Mouse (Mus musculus) brain, embryonic 14.5 days (tissue): ENCODE data around the gene Ube2cbp.

ENCODE experiments used
- CTCF ChIP-seq: fragments of 200-500 bp; IDR thresholded peaks from 2 replicates; pipeline ENCODE4 v1.5.1; 2012; ENCODE audit warnings: inconsistent platforms, mild to moderate bottlenecking, moderate library complexity, borderline replicate concordance; ENCODE audit not compliant: insufficient read depth, insufficient read length; ENCODE audit errors: extremely low read depth
- POLR2A ChIP-seq: fragments of 200-500 bp; IDR thresholded peaks from 2 replicates; pipeline ENCODE4 v1.6.1; 2012; ENCODE audit warnings: mild to moderate bottlenecking, inconsistent platforms, borderline replicate concordance; ENCODE audit not compliant: poor library complexity, insufficient read depth, insufficient read length, severe bottlenecking; ENCODE audit errors: extremely low read depth

GRCm38 (mm10) chr9:86328270-86328669, 136.5 kb downstream of the Ube2cbp start:
- TF ChIP-seq POLR2A = no peak
- no peak for TF ChIP-seq CTCF
